Mouse (Mus musculus): ENCODE data around the gene Btg4.

- TF ChIP-seq CTCF (IDR thresholded peaks at IDR 0.05; ENCODE audit: low read depth) (no peak), EP300 (IDR thresholded peaks at IDR 0.05; ENCODE audit: low read depth) (no peak)
Measured at GRCm38 (mm10) chr9:51031603-51032002, 29.1 kb upstream of the Btg4 start.

Measured in heart, postnatal 0 days (tissue).